Comparison of ENCODE assay signal across 11 mouse cellular contexts in genomic region chr9:49507829-49508585, GRCm38 (mm10). TPM values are rescaled to one million over a fixed set of nuclear protein-coding genes. Genes with fewer than 3 reads are reported as not detected.
DNase-seq lines count a peak whose midpoint lies in the region; ATAC-seq and TF ChIP-seq lines count a peak whose summit lies in the region.
"Had no signal": no experiment of that assay in that cellular context is flagged by ENCODE, and none has a peak within 500 bp of the region (broad histone marks: within the 10 kb centered on the region; RNA-seq: fewer than 3 reads in every experiment).

No protein-coding gene starts in this region.

- ATAC-seq in kidney, postnatal 0 days (replicated peaks; ENCODE audit: low FRiP score, low read depth): no peak
- ATAC-seq in kidney, embryonic 16.5 days (ENCODE audit: low FRiP score, low TSS enrichment): no peak

- no peaks in the 10 kb centered on the region for H3K9me3 ChIP-seq in kidney, postnatal 0 days (replicated peaks; ENCODE audit: low read length)
- no peaks in the 10 kb centered on the region for H3K9me3 ChIP-seq in kidney, embryonic 16.5 days (ENCODE audit: low read length)
- H3K9me3 ChIP-seq: liver, embryonic 15.5 days had no signal

- peaks cover 19% of the 10 kb centered on the region for H3K36me3 ChIP-seq in kidney, postnatal 0 days (ENCODE audit: insufficient read depth, low read length)
- H3K36me3 ChIP-seq in kidney, embryonic 16.5 days (ENCODE audit: insufficient read depth, low read length): peaks cover 52% of the 10 kb centered on the region
- H3K36me3 ChIP-seq: liver, embryonic 15.5 days had no signal

- no peak overlapping the region for H3K9ac ChIP-seq in kidney, postnatal 0 days (ENCODE audit: low read depth, low read length)
- H3K9ac ChIP-seq in kidney, embryonic 16.5 days (replicated peaks; ENCODE audit: low read length): no peak overlapping the region
- H3K9ac ChIP-seq: liver, embryonic 15.5 days had no signal

- peak; percentile 20 for DNase-seq in gastrocnemius, adult 2 months
- no peak for DNase-seq in gastrocnemius, adult 18-20 months (ENCODE audit: low spot score)
- no peak for DNase-seq in kidney, postnatal 0 days (ENCODE audit: low spot score)
- DNase-seq in thymus, postnatal 14 days: peak; percentile 55
- DNase-seq in thymus, adult 18-20 months: no peak
- peak; percentile 58 for DNase-seq in thymus, postnatal 4 days
- DNase-seq in gastrocnemius, postnatal 36 days: no peak
- DNase-seq: cerebellum, adult 8-10 months had no signal

- H3K4me3 ChIP-seq in gastrocnemius, adult 2 months: no peak overlapping the region
- H3K4me3 ChIP-seq in kidney, postnatal 0 days (replicated peaks; ENCODE audit: low read depth, low read length): no peak overlapping the region
- H3K4me3 ChIP-seq in kidney, embryonic 16.5 days (ENCODE audit: low read length): no peak overlapping the region
- H3K4me3 ChIP-seq: erythroblast, embryonic 14.5 days; liver, embryonic 15.5 days had no signal

- H3K4me2 ChIP-seq in kidney, postnatal 0 days (ENCODE audit: low read length): no peak overlapping the region
- no peak overlapping the region for H3K4me2 ChIP-seq in kidney, embryonic 16.5 days (replicated peaks; ENCODE audit: low read depth, low read length)
- H3K4me2 ChIP-seq: liver, embryonic 15.5 days had no signal

- no peak overlapping the region for H3K27ac ChIP-seq in gastrocnemius, adult 2 months
- no peak overlapping the region for H3K27ac ChIP-seq in kidney, postnatal 0 days
- no peak overlapping the region for H3K27ac ChIP-seq in kidney, embryonic 16.5 days (ENCODE audit: low read length)
- H3K27ac ChIP-seq: liver, embryonic 15.5 days had no signal

- WGBS in kidney, postnatal 0 days: 88% methylated on average over 9 of the region's 9 CpGs
- 87% methylated on average over 9 of the region's 9 CpGs for WGBS in kidney, embryonic 16.5 days

- intact Hi-C loops in gastrocnemius, adult 2 months (cut with DNase I): no loop called here
- intact Hi-C loops in gastrocnemius, postnatal 36 days (cut with DNase I): no loop called here

- H3K27me3 ChIP-seq in kidney, postnatal 0 days (ENCODE audit: insufficient read depth, low read length): no peaks in the 10 kb centered on the region
- H3K27me3 ChIP-seq in kidney, embryonic 16.5 days (ENCODE audit: insufficient read depth, low read length): no peaks in the 10 kb centered on the region
- H3K27me3 ChIP-seq: liver, embryonic 15.5 days had no signal

- peak; percentile 18; the same call in 1 of the 2 replicates for TF ChIP-seq CTCF in gastrocnemius, adult 2 months (IDR thresholded peaks at IDR 0.05)
- TF ChIP-seq CTCF in kidney, postnatal 0 days (IDR thresholded peaks at IDR 0.05; ENCODE audit: low read depth): peak; percentile 35; the same call in 1 of the 2 replicates

- no peaks in the 10 kb centered on the region for H3K4me1 ChIP-seq in kidney, postnatal 0 days (replicated peaks; ENCODE audit: insufficient read depth, low read length)
- H3K4me1 ChIP-seq in kidney, embryonic 16.5 days (ENCODE audit: insufficient read depth, low read length): no peaks in the 10 kb centered on the region
- H3K4me1 ChIP-seq: liver, embryonic 15.5 days had no signal

RNA-seq across cellular contexts. Expression of gene Ttc12, which starts 22.0 kb away (rescaled TPM):
- under 1 TPM; 0.89 to 0.97 TPM for total RNA-seq in gastrocnemius, adult 2 months (2021)
- total RNA-seq in gastrocnemius, adult 18-20 months (2021): 1 to 10 TPM in 1 of 2 experiments, under 1 TPM in 1; 0.91 to 1.1 TPM
- 2.6 and 3.7 TPM in 2 replicates for polyA plus RNA-seq in kidney, postnatal 0 days (2015; fragmentation: Nextera tagmentation; extraction: Ambion mirVana)
- 3.5 and 4.0 TPM in 2 replicates for polyA plus RNA-seq in kidney, embryonic 16.5 days (2015; fragmentation: Nextera tagmentation; extraction: Ambion mirVana)
- total RNA-seq in gastrocnemius, postnatal 36 days (2021): under 1 TPM; 0.86 to 0.87 TPM
- polyA plus RNA-seq: erythroblast, embryonic 14.5 days had no signal

Comparison
In these comparisons a context has a peak if more than half of its experiments do, and no peak if none do; other contexts are left out.
1. DNase-seq: peak in gastrocnemius, adult 2 months (single experiment), thymus, postnatal 14 days (single experiment) and thymus, postnatal 4 days (single experiment); none in gastrocnemius, adult 18-20 months (single experiment), kidney, postnatal 0 days (single experiment), thymus, adult 18-20 months (0 of 2) and gastrocnemius, postnatal 36 days (0 of 2).